ENCODE assay signal across 17 mouse cellular contexts in the genomic region with DNA sequence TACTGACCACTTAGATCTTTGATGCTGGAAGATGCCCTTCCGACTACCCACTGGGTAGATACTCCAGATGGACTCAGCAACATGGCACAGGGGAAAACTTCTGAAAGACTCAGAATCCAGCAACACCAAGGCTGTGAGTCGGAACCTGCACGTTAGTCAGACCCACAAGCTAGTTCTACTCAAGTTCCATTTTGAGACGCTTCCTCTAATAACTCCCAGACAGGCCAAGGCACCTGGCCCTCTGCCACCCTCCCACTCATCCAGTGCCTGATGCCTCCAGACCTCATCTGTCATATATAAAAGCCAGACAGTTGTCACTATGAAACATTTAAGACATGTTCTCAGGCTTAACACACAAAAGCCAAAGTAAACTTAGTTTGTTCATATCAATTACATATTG.
A peak's percentile ranks its signal among the peaks of the same experiment; 100 is the strongest.
DNase-seq lines count a peak whose midpoint lies in the region; ATAC-seq and TF ChIP-seq lines count a peak whose summit lies in the region.
"Had no signal": no experiment of that assay in that cellular context is flagged by ENCODE, and none has a peak within 500 bp of the region (broad histone marks: within the 10 kb centered on the region; RNA-seq: fewer than 3 reads in every experiment).

No protein-coding gene starts in this region.

- no peak for TF ChIP-seq CTCF in kidney, adult 2 months (conservative IDR thresholded peaks at IDR 0.05; ENCODE audit: insufficient read depth, insufficient read length, low read depth, low read length)

- no peaks in the 10 kb centered on the region for H3K27me3 ChIP-seq in kidney, adult 2 months (replicated peaks; ENCODE audit: control insufficient read depth, insufficient read depth, low read length)
- no peaks in the 10 kb centered on the region for H3K27me3 ChIP-seq in kidney, embryonic 14.5 days (ENCODE audit: control insufficient read depth, insufficient read depth, low read length)
- H3K27me3 ChIP-seq: liver, embryonic 12.5 days; neural tube, embryonic 13.5 days had no signal

- WGBS in kidney, adult 2 months: 67% methylated on average over 4 of the region's 4 CpGs
- WGBS in kidney, embryonic 14.5 days: 59% methylated on average over 4 of the region's 4 CpGs

- no peaks in the 10 kb centered on the region for H3K36me3 ChIP-seq in kidney, adult 2 months (ENCODE audit: control insufficient read depth, insufficient read depth, low read length)
- no peaks in the 10 kb centered on the region for H3K36me3 ChIP-seq in kidney, embryonic 14.5 days (ENCODE audit: control insufficient read depth, insufficient read depth, low read length)
- H3K36me3 ChIP-seq: heart, embryonic 10.5 days; liver, embryonic 12.5 days; midbrain, embryonic 10.5 days; neural tube, embryonic 13.5 days had no signal

- H3K9ac ChIP-seq in kidney, embryonic 14.5 days (ENCODE audit: low read depth, low read length): no peak overlapping the region
- H3K9ac ChIP-seq: liver, embryonic 12.5 days; neural tube, embryonic 13.5 days had no signal

- TF ChIP-seq POLR2A in kidney, adult 2 months (IDR thresholded peaks at IDR 0.05; ENCODE audit: low read depth, low read length): no peak

- peak; percentile 11 for DNase-seq in adrenal gland, postnatal 10 days
- DNase-seq in adrenal gland, postnatal 4 days (ENCODE audit: low spot score in 2 of 2): no peak
- peak; percentile 15 for DNase-seq in gastrocnemius, postnatal 10 days
- no peak for DNase-seq in gastrocnemius, postnatal 4 days (ENCODE audit: low spot score in 2 of 2)
- peak; percentile 21 for DNase-seq in kidney, adult 2 months
- DNase-seq in lung, postnatal 14 days: peak; percentile 39
- DNase-seq in lung, postnatal 36 days: no peak
- DNase-seq: adrenal gland, adult 2 months; cerebellum, adult 9-10 months; kidney, adult 9 months; right cerebral cortex, postnatal 14 days; thymus, postnatal 14 days had no signal

- peaks cover 24% of the 10 kb centered on the region for H3K4me1 ChIP-seq in kidney, adult 2 months (ENCODE audit: control insufficient read depth, insufficient read depth, low read length)
- no peaks in the 10 kb centered on the region for H3K4me1 ChIP-seq in kidney, embryonic 14.5 days (ENCODE audit: control insufficient read depth, insufficient read depth, low read length)
- H3K4me1 ChIP-seq: liver, embryonic 12.5 days; neural tube, embryonic 13.5 days had no signal

- H3K4me2 ChIP-seq in kidney, embryonic 14.5 days (replicated peaks; ENCODE audit: low read depth, low read length): no peak overlapping the region
- H3K4me2 ChIP-seq: liver, embryonic 12.5 days; neural tube, embryonic 13.5 days had no signal

- no peak for ATAC-seq in kidney, embryonic 14.5 days (ENCODE audit: low FRiP score, low TSS enrichment)
- ATAC-seq: liver, embryonic 12.5 days had no signal

- no peaks in the 10 kb centered on the region for H3K9me3 ChIP-seq in kidney, embryonic 14.5 days (ENCODE audit: control insufficient read depth, low read length)
- H3K9me3 ChIP-seq: heart, embryonic 10.5 days; liver, embryonic 12.5 days; midbrain, embryonic 10.5 days; neural tube, embryonic 13.5 days had no signal

- 0 out of 2 replicates have a peak overlapping the region, but pooled peaks have one; percentile 13 for H3K27ac ChIP-seq in kidney, adult 2 months (ENCODE audit: insufficient read depth, low read depth, low read length)
- no peak overlapping the region for H3K27ac ChIP-seq in kidney, embryonic 14.5 days (ENCODE audit: low read depth, low read length)
- H3K27ac ChIP-seq: heart, embryonic 10.5 days; liver, embryonic 12.5 days; midbrain, embryonic 10.5 days; neural tube, embryonic 13.5 days had no signal

- H3K4me3 ChIP-seq in kidney, adult 2 months (ENCODE audit: insufficient read depth, low read depth, low read length): no peak overlapping the region
- H3K4me3 ChIP-seq in kidney, embryonic 14.5 days (ENCODE audit: low read length): no peak overlapping the region
- H3K4me3 ChIP-seq: heart, embryonic 10.5 days; liver, embryonic 12.5 days; midbrain, embryonic 10.5 days; neural tube, embryonic 13.5 days had no signal

Comparison
In these comparisons a context has a peak if more than half of its experiments do, and no peak if none do; other contexts are left out.
1. DNase-seq: peak in adrenal gland, postnatal 10 days (single experiment), gastrocnemius, postnatal 10 days (single experiment), kidney, adult 2 months (single experiment) and lung, postnatal 14 days (single experiment); none in adrenal gland, postnatal 4 days (0 of 2), gastrocnemius, postnatal 4 days (0 of 2) and lung, postnatal 36 days (single experiment).